Mouse (Mus musculus) left cerebral cortex, postnatal 4 days (tissue): ENCODE measurements around the gene Atxn7l3. TPM values are rescaled to one million over a fixed set of nuclear protein-coding genes. Genes with fewer than 3 reads are reported as not detected.

Source experiments
- DNase-seq: peaks from one replicate; pipeline ENCODE4 v3.0.0-alpha.2; 2022
- intact Hi-C: fragments of 180-260 bp; cut with DNase I; formaldehyde crosslinking; loops from one replicate; pipeline ENCODE4 v1.15.1; 2025
- total RNA-seq, 2 experiments: library from RNA; stranded (reverse); gene quantifications; 2 replicates each; pipeline ENCODE4 v1.2.3; 2021

Gene Atxn7l3
- 100 to 1,000 TPM; 183 to 189 TPM for total RNA-seq

- DNase-seq: peak; percentile 99
- intact Hi-C loops: loop anchor here (5.0 kb wide), 2 partner anchors 116 to 136 kb away; partner anchors contain the start of gene Grn
Measured at GRCm38 (mm10) chr11:102296491-102297472, at the start of gene Atxn7l3. Gene Atxn7l3, minus strand, starts transcription at chr11:102296631.

- DNase-seq: no peak
- intact Hi-C loops: no loop called here
Measured at GRCm38 (mm10) chr11:102344458-102344857, 48.0 kb upstream of the Atxn7l3 start.

GRCm38 (mm10) chr11:102342742-102343141 is 46.3 kb upstream of the Atxn7l3 start:
- DNase-seq: no peak
- intact Hi-C loops: no loop called here

- intact Hi-C loops: no loop called here
- DNase-seq: no peak
Measured at GRCm38 (mm10) chr11:102341101-102341500, 44.7 kb upstream of the Atxn7l3 start.

GRCm38 (mm10) chr11:102339624-102340023 is 43.2 kb upstream of the Atxn7l3 start:
- DNase-seq: no peak
- intact Hi-C loops: loop anchor here (5.0 kb wide), 1 partner anchor 33 kb away; no protein-coding TSS in a partner anchor

- peak; percentile 75 for DNase-seq
- intact Hi-C loops: loop anchor here (5.0 kb wide), 1 partner anchor 33 kb away; no protein-coding TSS in a partner anchor
Measured at GRCm38 (mm10) chr11:102339195-102339594, 42.8 kb upstream of the Atxn7l3 start.

- peak; percentile 98 for DNase-seq
- intact Hi-C loops: loop anchor here (5.0 kb wide), 1 partner anchor 34 kb away; no protein-coding TSS in a partner anchor
Measured at GRCm38 (mm10) chr11:102338561-102338960, 42.1 kb upstream of the Atxn7l3 start.

GRCm38 (mm10) chr11:102337921-102338320 is 41.5 kb upstream of the Atxn7l3 start:
- DNase-seq: no peak
- intact Hi-C loops: loop anchor here (5.0 kb wide), 1 partner anchor 34 kb away; no protein-coding TSS in a partner anchor

- no peak for DNase-seq
- intact Hi-C loops: loop anchor here (5.0 kb wide), 1 partner anchor 36 kb away; no protein-coding TSS in a partner anchor
Measured at GRCm38 (mm10) chr11:102336191-102336590, 39.8 kb upstream of the Atxn7l3 start.

GRCm38 (mm10) chr11:102334973-102335700 is 38.7 kb upstream of the Atxn7l3 start:
- no peak for DNase-seq
- intact Hi-C loops: loop anchor here (5.0 kb wide), 1 partner anchor 37 kb away; no protein-coding TSS in a partner anchor

GRCm38 (mm10) chr11:102334010-102334409 is 37.6 kb upstream of the Atxn7l3 start:
- intact Hi-C loops: no loop called here
- no peak for DNase-seq

- DNase-seq: no peak
- intact Hi-C loops: no loop called here
Measured at GRCm38 (mm10) chr11:102333061-102333460, 36.6 kb upstream of the Atxn7l3 start.

GRCm38 (mm10) chr11:102331806-102332205 is 35.4 kb upstream of the Atxn7l3 start:
- no peak for DNase-seq
- intact Hi-C loops: no loop called here

- no peak for DNase-seq
- intact Hi-C loops: no loop called here
Measured at GRCm38 (mm10) chr11:102330039-102330438, 33.6 kb upstream of the Atxn7l3 start.

GRCm38 (mm10) chr11:102329518-102329917 is 33.1 kb upstream of the Atxn7l3 start:
- intact Hi-C loops: no loop called here
- DNase-seq: no peak

- no peak for DNase-seq
- intact Hi-C loops: no loop called here
Measured at GRCm38 (mm10) chr11:102327839-102328238, 31.4 kb upstream of the Atxn7l3 start.

- intact Hi-C loops: no loop called here
- DNase-seq: no peak
Measured at GRCm38 (mm10) chr11:102327250-102327649, 30.8 kb upstream of the Atxn7l3 start.

- no peak for DNase-seq
- intact Hi-C loops: no loop called here
Measured at GRCm38 (mm10) chr11:102323516-102323915, 27.1 kb upstream of the Atxn7l3 start.

- DNase-seq: no peak
- intact Hi-C loops: loop anchor here (2.0 kb wide), 1 partner anchor 73 kb away; no protein-coding TSS in a partner anchor
Measured at GRCm38 (mm10) chr11:102321931-102322330, 25.5 kb upstream of the Atxn7l3 start.

GRCm38 (mm10) chr11:102320686-102321005 is 24.2 kb upstream of the Atxn7l3 start:
- peak; percentile 85 for DNase-seq
- intact Hi-C loops: loop anchor here (2.0 kb wide), 1 partner anchor 74 kb away; no protein-coding TSS in a partner anchor
